Mouse (Mus musculus): ENCODE data around the gene Atg7. TPM values are rescaled to one million over a fixed set of nuclear protein-coding genes. Genes with fewer than 3 reads are reported as not detected.

Gene Atg7
- polyA plus RNA-seq, 1 experiment from 2014 or later: 17.2 TPM

DNA sequence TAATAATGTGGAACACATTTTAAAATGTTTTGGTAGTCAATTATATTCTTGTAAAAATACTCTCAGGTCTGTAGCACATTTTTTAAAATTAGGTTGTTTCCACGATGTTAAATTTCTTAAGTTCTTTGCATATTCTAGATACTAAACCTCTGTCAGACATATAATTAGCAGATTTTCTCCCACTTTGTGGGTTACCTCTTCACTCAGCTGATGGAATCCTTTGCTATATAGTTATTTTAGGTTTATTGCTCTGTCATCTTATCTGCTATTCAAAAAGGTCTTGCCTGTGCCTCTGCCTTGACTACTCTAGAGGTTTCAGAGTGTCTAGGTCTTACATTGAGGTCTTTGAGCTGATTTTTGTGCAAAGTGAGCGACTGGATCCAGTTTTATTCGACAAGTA is 106.0 kb downstream of the Atg7 start:
- WGBS: 94% methylated on average over 3 of the region's 3 CpGs
- Histone ChIP-seq H3K9ac (ENCODE audit: low read depth, low read length) (no peak overlapping the region), H3K36me3 (ENCODE audit: control insufficient read depth, insufficient read depth, low read length) (no peaks in the 10 kb centered on the region)

GRCm38 (mm10) chr6:114758795-114759194 is 115.9 kb downstream of the Atg7 start:
- 90% methylated on average over 7 of the region's 7 CpGs for WGBS
- no peak overlapping the region for H3K4me3 ChIP-seq (ENCODE audit: low read depth, low read length)
- no peak overlapping the region for H3K9ac ChIP-seq (ENCODE audit: low read depth, low read length)
- H3K4me2 ChIP-seq (ENCODE audit: low read length): no peak overlapping the region
- no peak for ATAC-seq
- no peaks in the 10 kb centered on the region for H3K9me3 ChIP-seq (replicated peaks; ENCODE audit: control insufficient read depth, low read length, poor library complexity, severe bottlenecking)
- no peaks in the 10 kb centered on the region for H3K27me3 ChIP-seq (ENCODE audit: control insufficient read depth, insufficient read depth, low read depth, low read length)
- no peaks in the 10 kb centered on the region for H3K36me3 ChIP-seq (ENCODE audit: control insufficient read depth, insufficient read depth, low read length)
- H3K27ac ChIP-seq (ENCODE audit: low read length): no peak overlapping the region
- H3K4me1 ChIP-seq (ENCODE audit: control insufficient read depth, insufficient read depth, low read length): no peaks in the 10 kb centered on the region

More for the DNA sequence above, 106.0 kb downstream of the Atg7 start:
- Histone ChIP-seq H3K4me3 (ENCODE audit: low read depth, low read length) (no peak overlapping the region), H3K9me3 (replicated peaks; ENCODE audit: control insufficient read depth, low read length, poor library complexity, severe bottlenecking) (no peaks in the 10 kb centered on the region), H3K27ac (ENCODE audit: low read length) (no peak overlapping the region), H3K4me1 (ENCODE audit: control insufficient read depth, insufficient read depth, low read length) (no peaks in the 10 kb centered on the region), H3K4me2 (ENCODE audit: low read length) (no peak overlapping the region), H3K27me3 (ENCODE audit: control insufficient read depth, insufficient read depth, low read depth, low read length) (no peaks in the 10 kb centered on the region)
- ATAC-seq: no peak

- no peaks in the 10 kb centered on the region for H3K9me3 ChIP-seq (replicated peaks; ENCODE audit: control insufficient read depth, low read length, poor library complexity, severe bottlenecking)
These were observed 123.4 kb downstream of the Atg7 start for GRCm38 (mm10) chr6:114766314-114766713.

DNA sequence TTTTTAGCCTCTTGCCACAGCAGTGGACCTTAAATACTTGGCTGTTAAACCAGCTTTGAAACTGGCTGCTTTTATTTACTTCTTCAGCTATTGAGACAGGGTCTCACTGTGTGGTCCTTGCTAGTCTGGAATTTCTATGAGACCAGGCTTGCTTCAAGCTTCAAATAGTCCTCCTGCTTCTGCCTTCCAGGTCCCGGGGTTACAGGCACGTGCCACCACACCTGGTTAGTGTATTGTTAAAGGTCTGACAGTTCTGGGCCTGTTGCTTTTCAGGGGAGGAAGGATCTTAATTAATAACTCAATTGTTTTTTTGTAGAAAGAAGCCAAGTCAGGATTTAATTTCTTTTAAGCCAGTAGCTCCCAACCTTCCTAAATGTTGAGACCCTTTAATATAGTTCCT is 124.8 kb downstream of the Atg7 start:
- no peak overlapping the region for H3K4me3 ChIP-seq (ENCODE audit: low read depth, low read length)
- H3K36me3 ChIP-seq (ENCODE audit: control insufficient read depth, insufficient read depth, low read length): no peaks in the 10 kb centered on the region
- no peak overlapping the region for H3K9ac ChIP-seq (ENCODE audit: low read depth, low read length)
- H3K27me3 ChIP-seq (ENCODE audit: control insufficient read depth, insufficient read depth, low read depth, low read length): no peaks in the 10 kb centered on the region
- no peak overlapping the region for H3K27ac ChIP-seq (ENCODE audit: low read length)
- ATAC-seq: no peak
- H3K4me2 ChIP-seq (ENCODE audit: low read length): no peak overlapping the region
- no peaks in the 10 kb centered on the region for H3K9me3 ChIP-seq (replicated peaks; ENCODE audit: control insufficient read depth, low read length, poor library complexity, severe bottlenecking)
- no peaks in the 10 kb centered on the region for H3K4me1 ChIP-seq (ENCODE audit: control insufficient read depth, insufficient read depth, low read length)
- 54% methylated on average over 2 of the region's 2 CpGs for WGBS

More at GRCm38 (mm10) chr6:114766314-114766713, 123.4 kb downstream of the Atg7 start:
- Histone ChIP-seq H3K4me3 (ENCODE audit: low read depth, low read length) (no peak overlapping the region), H3K36me3 (ENCODE audit: control insufficient read depth, insufficient read depth, low read length) (no peaks in the 10 kb centered on the region), H3K4me2 (ENCODE audit: low read length) (no peak overlapping the region), H3K9ac (ENCODE audit: low read depth, low read length) (no peak overlapping the region), H3K27ac (ENCODE audit: low read length) (no peak overlapping the region), H3K4me1 (ENCODE audit: control insufficient read depth, insufficient read depth, low read length) (no peaks in the 10 kb centered on the region), H3K27me3 (ENCODE audit: control insufficient read depth, insufficient read depth, low read depth, low read length) (no peaks in the 10 kb centered on the region)
- WGBS: 92% methylated on average over 6 of the region's 6 CpGs
- ATAC-seq: no peak

- Histone ChIP-seq H3K27me3 (ENCODE audit: control insufficient read depth, insufficient read depth, low read depth, low read length) (no peaks in the 10 kb centered on the region), H3K36me3 (ENCODE audit: control insufficient read depth, insufficient read depth, low read length) (no peaks in the 10 kb centered on the region), H3K9ac (ENCODE audit: low read depth, low read length) (no peak overlapping the region), H3K4me1 (ENCODE audit: control insufficient read depth, insufficient read depth, low read length) (no peaks in the 10 kb centered on the region), H3K27ac (ENCODE audit: low read length) (no peak overlapping the region), H3K4me3 (ENCODE audit: low read depth, low read length) (no peak overlapping the region), H3K9me3 (replicated peaks; ENCODE audit: control insufficient read depth, low read length, poor library complexity, severe bottlenecking) (no peaks in the 10 kb centered on the region), H3K4me2 (ENCODE audit: low read length) (no peak overlapping the region)
- WGBS: 79% methylated on average over 2 of the region's 2 CpGs
- ATAC-seq: no peak
These were observed 127.4 kb downstream of the Atg7 start for GRCm38 (mm10) chr6:114770337-114770736.

DNA sequence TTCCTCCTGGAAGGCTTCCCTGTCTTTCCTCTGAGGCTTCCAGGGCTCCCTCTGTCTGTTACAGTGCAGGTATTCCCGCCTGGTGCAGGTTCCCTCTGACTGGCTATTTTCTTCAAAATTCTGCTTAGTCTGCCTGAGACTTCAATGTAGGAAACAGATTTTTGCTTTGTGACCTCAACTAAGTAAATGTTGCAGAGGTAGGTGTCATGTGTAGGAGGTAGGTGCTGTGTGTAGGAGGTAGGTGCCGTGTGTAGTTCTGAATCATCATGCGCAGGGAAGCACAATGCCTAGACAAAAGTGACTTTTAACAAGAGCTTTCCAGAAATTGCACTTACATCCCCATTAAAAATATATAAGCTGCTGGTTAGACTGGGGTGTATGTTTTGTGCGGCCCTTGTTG is 128.6 kb downstream of the Atg7 start:
- Histone ChIP-seq H3K9me3 (replicated peaks; ENCODE audit: control insufficient read depth, low read length, poor library complexity, severe bottlenecking) (no peaks in the 10 kb centered on the region), H3K4me3 (ENCODE audit: low read depth, low read length) (no peak overlapping the region), H3K27ac (ENCODE audit: low read length) (no peak overlapping the region), H3K36me3 (ENCODE audit: control insufficient read depth, insufficient read depth, low read length) (no peaks in the 10 kb centered on the region), H3K9ac (ENCODE audit: low read depth, low read length) (no peak overlapping the region), H3K27me3 (ENCODE audit: control insufficient read depth, insufficient read depth, low read depth, low read length) (no peaks in the 10 kb centered on the region), H3K4me2 (ENCODE audit: low read length) (no peak overlapping the region), H3K4me1 (ENCODE audit: control insufficient read depth, insufficient read depth, low read length) (no peaks in the 10 kb centered on the region)
- WGBS: 89% methylated on average over 4 of the region's 4 CpGs
- ATAC-seq: no peak

DNA sequence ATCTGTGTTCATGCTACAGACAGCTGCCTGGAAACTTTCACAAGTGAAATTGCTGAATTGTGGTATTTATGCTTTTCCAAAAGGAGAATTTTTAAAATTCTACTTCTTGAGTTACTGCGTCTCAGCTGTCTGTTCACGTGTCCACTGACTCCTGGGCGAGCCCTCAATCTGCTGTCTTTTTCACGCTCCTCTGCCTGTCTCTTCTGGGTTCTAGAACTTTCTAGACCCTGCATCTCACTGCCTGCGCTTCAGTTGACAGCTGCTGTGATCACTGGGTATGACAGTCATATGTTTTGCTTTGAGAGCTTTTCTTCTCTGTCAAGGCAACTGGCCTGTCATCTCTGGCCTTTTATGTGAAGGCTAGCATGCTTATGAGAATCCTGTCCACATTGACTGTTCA is 132.3 kb downstream of the Atg7 start:
- Histone ChIP-seq H3K27me3 (ENCODE audit: control insufficient read depth, insufficient read depth, low read depth, low read length) (no peaks in the 10 kb centered on the region), H3K9me3 (replicated peaks; ENCODE audit: control insufficient read depth, low read length, poor library complexity, severe bottlenecking) (no peaks in the 10 kb centered on the region), H3K27ac (ENCODE audit: low read length) (no peak overlapping the region), H3K4me1 (ENCODE audit: control insufficient read depth, insufficient read depth, low read length) (no peaks in the 10 kb centered on the region; the same call in 1 of the 2 replicates), H3K9ac (ENCODE audit: low read depth, low read length) (no peak overlapping the region), H3K4me3 (ENCODE audit: low read depth, low read length) (no peak overlapping the region), H3K36me3 (ENCODE audit: control insufficient read depth, insufficient read depth, low read length) (no peaks in the 10 kb centered on the region), H3K4me2 (ENCODE audit: low read length) (no peak overlapping the region)
- WGBS: 92% methylated on average over 5 of the region's 5 CpGs
- no peak for ATAC-seq

GRCm38 (mm10) chr6:114777872-114778271 is 135.0 kb downstream of the Atg7 start:
- Histone ChIP-seq H3K27ac (ENCODE audit: low read length) (no peak overlapping the region), H3K4me2 (ENCODE audit: low read length) (no peak overlapping the region), H3K4me3 (ENCODE audit: low read depth, low read length) (no peak overlapping the region), H3K4me1 (ENCODE audit: control insufficient read depth, insufficient read depth, low read length) (peaks cover 9% of the 10 kb centered on the region), H3K36me3 (ENCODE audit: control insufficient read depth, insufficient read depth, low read length) (no peaks in the 10 kb centered on the region), H3K27me3 (ENCODE audit: control insufficient read depth, insufficient read depth, low read depth, low read length) (no peaks in the 10 kb centered on the region), H3K9ac (ENCODE audit: low read depth, low read length) (no peak overlapping the region), H3K9me3 (replicated peaks; ENCODE audit: control insufficient read depth, low read length, poor library complexity, severe bottlenecking) (no peaks in the 10 kb centered on the region)
- ATAC-seq: no peak
- WGBS: 12% methylated on average over 4 of the region's 4 CpGs

DNA sequence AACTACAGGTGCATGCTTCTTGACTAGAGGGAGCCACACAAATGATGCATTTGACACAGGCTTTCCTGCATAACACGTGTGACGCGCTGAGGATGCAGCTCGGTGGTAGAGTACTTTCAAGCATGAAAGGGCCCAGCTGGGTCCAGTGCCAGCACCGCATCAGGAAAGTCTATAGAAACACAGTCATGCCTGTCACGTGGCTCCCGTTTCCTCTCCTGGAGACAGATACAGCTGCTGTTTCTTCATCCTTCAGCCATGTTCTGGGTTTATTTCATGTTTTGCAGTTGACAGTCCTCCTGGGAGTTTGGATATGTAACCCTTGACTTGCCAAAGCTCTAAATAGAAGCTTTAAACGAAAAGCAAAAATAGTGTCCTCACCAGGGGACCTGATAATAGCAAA is 135.8 kb downstream of the Atg7 start:
- H3K27ac ChIP-seq (ENCODE audit: low read length): no peak overlapping the region
- H3K4me1 ChIP-seq (ENCODE audit: control insufficient read depth, insufficient read depth, low read length): peaks cover 9% of the 10 kb centered on the region
- ATAC-seq: no peak
- H3K9ac ChIP-seq (ENCODE audit: low read depth, low read length): no peak overlapping the region
- H3K27me3 ChIP-seq (ENCODE audit: control insufficient read depth, insufficient read depth, low read depth, low read length): no peaks in the 10 kb centered on the region
- no peak overlapping the region for H3K4me2 ChIP-seq (ENCODE audit: low read length)
- no peaks in the 10 kb centered on the region for H3K9me3 ChIP-seq (replicated peaks; ENCODE audit: control insufficient read depth, low read length, poor library complexity, severe bottlenecking)
- no peak overlapping the region for H3K4me3 ChIP-seq (ENCODE audit: low read depth, low read length)
- no peaks in the 10 kb centered on the region for H3K36me3 ChIP-seq (ENCODE audit: control insufficient read depth, insufficient read depth, low read length)
- WGBS: 28% methylated on average over 8 of the region's 8 CpGs

- 82% methylated on average over 2 of the region's 2 CpGs for WGBS
- no peak overlapping the region for H3K4me3 ChIP-seq (ENCODE audit: low read depth, low read length)
- ATAC-seq: no peak
These were observed 137.7 kb downstream of the Atg7 start for GRCm38 (mm10) chr6:114780583-114780982.

More at GRCm38 (mm10) chr6:114780583-114780982, 137.7 kb downstream of the Atg7 start:
- Histone ChIP-seq H3K9ac (ENCODE audit: low read depth, low read length) (no peak overlapping the region), H3K27me3 (ENCODE audit: control insufficient read depth, insufficient read depth, low read depth, low read length) (no peaks in the 10 kb centered on the region), H3K27ac (ENCODE audit: low read length) (no peak overlapping the region), H3K4me1 (ENCODE audit: control insufficient read depth, insufficient read depth, low read length) (peaks cover 9% of the 10 kb centered on the region), H3K36me3 (ENCODE audit: control insufficient read depth, insufficient read depth, low read length) (no peaks in the 10 kb centered on the region), H3K9me3 (replicated peaks; ENCODE audit: control insufficient read depth, low read length, poor library complexity, severe bottlenecking) (no peaks in the 10 kb centered on the region), H3K4me2 (ENCODE audit: low read length) (no peak overlapping the region)

Data from midbrain, embryonic 16.5 days (tissue).